Mouse (Mus musculus) WW6 (cell line): ENCODE results near the gene Ptpra.
A peak's percentile ranks its signal among the peaks of the same experiment; 100 is the strongest.

Experiments
- DNase-seq: peaks from one replicate; pipeline ENCODE4 v3.0.0-alpha.2; 2013; ENCODE audit warnings: low read depth, low spot score

Gene Ptpra

GRCm38 (mm10) chr2:130449794-130450433, at the start of gene Ptpra:
Ptpra (plus strand) TSS chr2:130450278.
- peak; percentile 52 for DNase-seq

- DNase-seq: no peak
Measured at GRCm38 (mm10) chr2:130401891-130402290, 48.2 kb upstream of the Ptpra start.

DNA sequence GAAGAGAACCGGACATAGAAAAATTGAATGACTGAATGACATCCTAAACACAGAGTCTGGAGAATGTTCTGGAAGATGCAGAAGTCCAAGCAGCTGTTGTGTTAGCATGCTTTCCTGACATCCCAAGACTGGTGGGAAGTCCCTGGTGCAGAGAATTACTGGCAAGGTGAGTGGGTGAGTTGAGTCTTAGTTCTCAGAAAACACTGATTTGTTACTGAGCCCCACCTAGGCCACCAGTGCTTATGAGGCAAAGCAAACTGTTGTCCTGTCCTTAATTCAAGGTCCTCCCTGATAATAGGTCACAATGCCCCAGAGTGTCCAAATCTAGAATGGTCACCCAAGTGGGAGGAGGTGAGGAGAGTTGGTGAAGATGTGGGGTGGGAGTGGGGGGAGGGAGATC, 45.1 kb upstream of the Ptpra start, which contains the start of the genes Gm28372 and 1700020A23Rik:
Gene Gm28372 (plus strand): TSS at position 301 of the 400 bp plus-strand sequence.
Gene 1700020A23Rik (plus strand): TSS at position 321 of the 400 bp plus-strand sequence.
- no peak for DNase-seq

GRCm38 (mm10) chr2:130406178-130406577, 43.9 kb upstream of the Ptpra start, which contains the start of gene Tmem239:
Tmem239 (plus strand) TSS chr2:130406478.
- DNase-seq: no peak

- DNase-seq: no peak
Measured at GRCm38 (mm10) chr2:130408194-130408593, 41.9 kb upstream of the Ptpra start.

- DNase-seq: no peak
Measured at GRCm38 (mm10) chr2:130411558-130412495, 38.3 kb upstream of the Ptpra start.

- no peak for DNase-seq
Measured at GRCm38 (mm10) chr2:130412775-130413174, 37.3 kb upstream of the Ptpra start.

DNA sequence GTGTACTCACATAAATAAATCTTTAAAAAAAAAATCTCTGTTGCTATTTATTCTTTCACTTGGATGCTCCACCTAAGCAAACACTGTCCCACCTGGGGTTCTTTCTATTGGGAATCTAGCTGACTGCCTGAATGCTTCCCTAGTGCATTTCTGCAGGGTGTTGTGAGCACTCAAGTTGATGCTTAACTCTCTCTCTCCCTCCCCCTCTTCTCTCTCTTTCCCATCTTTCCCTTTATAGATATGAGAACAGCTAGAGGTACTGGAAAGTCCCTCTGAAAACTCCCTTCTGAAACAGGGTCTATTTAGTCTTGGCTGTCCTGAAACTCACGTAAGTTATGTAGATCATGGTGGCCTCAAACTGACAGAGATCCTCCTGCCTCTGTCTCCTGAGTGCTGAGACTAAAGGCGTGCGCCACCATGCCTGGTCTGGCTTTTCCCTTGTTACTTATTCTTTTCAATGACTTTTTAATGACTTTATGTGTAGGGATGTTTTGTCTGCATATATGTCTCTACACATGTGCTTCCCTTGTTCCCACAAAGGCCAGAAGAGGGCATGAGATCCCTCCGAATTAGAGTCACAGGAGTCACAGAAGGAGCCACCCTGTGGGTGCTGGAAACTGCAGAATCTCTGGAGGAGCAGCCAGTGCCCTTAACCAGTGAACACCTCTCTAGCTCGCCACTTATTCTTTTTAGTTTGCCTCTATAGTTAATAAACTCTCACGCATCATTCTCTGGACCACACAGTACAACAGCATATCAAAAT, 35.8 kb upstream of the Ptpra start:
- DNase-seq: no peak

DNA sequence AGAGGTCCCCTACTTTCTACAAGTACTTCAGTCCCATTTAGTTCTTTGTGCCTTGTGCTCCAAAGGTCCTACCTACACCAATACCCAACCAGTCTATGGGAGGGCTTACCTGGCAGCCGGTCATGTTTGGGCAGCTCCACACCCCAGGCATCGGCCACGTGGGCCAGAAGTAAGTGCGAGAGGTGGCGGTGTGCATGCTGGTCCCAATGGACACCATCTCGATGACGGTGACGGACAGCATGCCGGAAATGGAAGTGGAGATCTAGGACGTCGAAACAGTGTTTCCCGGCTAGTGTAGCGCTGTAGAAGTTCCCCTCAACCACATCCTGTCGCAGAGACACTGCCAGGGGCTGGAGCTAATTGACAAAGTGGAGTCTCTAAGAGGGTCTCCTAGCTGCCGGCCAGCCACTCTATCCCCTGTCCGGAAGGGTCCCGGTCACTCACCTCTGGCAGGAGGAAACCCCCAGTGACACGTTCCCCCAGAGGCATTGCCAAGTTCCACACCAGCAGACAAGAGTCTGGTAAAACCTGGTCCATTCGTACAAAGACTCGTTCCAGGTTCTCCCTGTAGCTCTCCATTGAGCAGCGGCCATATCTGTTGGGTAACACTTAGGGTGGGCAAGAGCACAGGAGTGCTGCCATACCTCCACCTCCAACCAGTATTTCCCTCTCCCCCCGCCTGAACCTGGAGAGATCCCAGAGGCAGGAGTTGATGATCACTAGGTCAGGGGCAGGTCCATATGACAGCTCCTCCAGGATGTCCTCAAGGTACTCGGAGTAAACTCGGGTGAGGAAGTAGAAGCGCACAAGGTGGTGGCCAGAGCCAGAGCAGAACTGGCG, 28.1 kb upstream of the Ptpra start:
- no peak for DNase-seq

GRCm38 (mm10) chr2:130423397-130424125, 26.5 kb upstream of the Ptpra start:
- peak; percentile 34 for DNase-seq

DNA sequence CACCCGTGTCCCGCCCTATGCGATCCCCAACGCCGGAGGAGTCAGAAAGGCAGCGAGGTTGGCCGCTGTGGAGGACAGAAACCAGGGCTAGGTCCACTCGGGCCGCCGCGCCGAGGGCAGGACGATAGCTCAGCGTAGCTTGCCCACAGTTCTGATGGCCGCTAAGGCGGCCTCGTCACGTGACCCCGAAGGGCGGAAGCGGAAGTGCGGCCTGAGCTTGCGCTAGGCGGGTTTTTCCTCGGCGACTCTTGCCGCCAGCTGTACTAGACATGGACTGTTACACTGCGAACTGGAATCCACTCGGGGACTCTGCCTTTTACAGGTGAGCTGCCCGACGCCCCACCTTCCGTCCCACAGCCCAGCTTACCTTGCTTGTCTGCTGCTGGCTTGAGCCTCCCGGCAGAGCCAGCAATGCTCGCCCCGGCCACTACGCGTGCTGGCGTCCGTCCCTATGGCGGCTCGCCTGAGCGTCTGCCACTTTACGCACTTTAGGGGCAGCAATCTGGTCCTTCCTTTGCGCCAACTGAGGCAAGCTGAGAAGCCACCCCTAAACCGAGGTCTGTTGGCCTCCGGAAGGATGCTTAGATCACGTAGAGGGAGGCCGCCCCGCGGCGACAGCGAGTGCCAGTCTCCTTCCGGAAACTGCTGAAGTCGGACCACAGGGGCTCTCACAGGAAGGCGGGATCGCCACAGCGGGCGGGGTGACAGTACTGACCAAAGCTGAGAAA, 25.8 kb upstream of the Ptpra start, which contains the start of the genes Vps16 and Pced1a:
Gene Vps16 (plus strand): TSS at position 214 of the 728 bp plus-strand sequence.
Gene Pced1a (minus strand): TSS at position 576 of the 728 bp plus-strand sequence.
- DNase-seq: peak; percentile 63

DNA sequence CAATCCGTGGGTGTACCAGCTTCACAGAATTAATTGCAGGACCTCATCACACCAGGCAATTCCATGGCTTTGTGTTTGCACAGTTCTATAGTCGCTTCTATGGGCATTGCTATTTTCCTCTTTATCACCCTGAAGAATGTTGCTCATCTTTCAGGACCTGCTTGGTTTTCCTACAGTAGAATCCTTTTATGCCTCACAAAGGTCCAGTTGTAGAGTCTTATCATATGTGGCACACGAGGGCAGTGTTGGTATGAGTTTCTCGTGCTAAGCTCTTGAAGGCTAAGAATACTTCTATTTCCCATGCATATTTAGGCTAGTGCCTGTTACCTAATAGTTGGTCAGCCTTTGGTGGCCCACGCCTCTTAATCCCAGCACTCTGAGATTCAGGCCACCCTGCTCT, 25.0 kb upstream of the Ptpra start:
- DNase-seq: no peak

GRCm38 (mm10) chr2:130429851-130430250, 20.2 kb upstream of the Ptpra start:
- DNase-seq: no peak

DNA sequence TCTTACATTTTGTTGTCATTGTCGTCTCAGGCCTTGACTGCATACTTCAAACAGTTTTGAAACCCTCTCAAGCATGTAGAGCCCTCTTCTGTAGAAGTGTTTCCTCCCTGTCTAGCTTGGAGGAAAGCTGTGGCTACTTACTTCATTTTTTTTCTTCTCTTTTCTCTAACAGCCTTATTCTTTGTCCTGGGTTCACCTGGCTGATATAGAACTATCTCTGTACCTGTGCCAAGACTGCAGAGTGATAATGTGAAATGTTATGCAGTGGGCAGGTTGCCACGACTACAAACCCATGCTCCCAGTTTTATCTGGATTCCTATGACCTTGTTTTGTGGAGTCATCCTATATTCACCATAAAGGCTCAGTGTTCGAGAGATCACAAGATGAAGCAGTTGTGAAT, 19.6 kb upstream of the Ptpra start:
- no peak for DNase-seq

DNA sequence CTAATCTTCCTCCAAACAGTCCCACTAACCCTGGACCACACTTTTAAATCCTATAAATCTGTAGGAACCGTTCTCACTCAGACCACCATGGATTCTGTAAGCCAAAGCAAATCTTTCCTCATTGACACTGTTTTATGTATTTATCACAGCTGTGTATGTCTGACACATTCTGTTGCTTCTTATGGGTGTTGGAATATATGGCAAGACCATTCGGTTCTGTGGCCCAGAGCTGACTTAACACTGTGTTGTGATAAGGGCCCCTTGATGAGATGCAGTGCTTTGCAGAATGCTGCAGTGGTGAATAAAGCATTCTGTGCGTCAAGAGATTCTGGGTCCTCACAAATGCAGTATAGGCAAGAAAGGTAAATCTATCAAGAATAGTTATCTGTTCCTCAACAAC, 17.9 kb upstream of the Ptpra start:
- DNase-seq: no peak

GRCm38 (mm10) chr2:130433152-130433551, 16.9 kb upstream of the Ptpra start:
- no peak for DNase-seq

GRCm38 (mm10) chr2:130436769-130437168, 13.3 kb upstream of the Ptpra start:
- no peak for DNase-seq

DNA sequence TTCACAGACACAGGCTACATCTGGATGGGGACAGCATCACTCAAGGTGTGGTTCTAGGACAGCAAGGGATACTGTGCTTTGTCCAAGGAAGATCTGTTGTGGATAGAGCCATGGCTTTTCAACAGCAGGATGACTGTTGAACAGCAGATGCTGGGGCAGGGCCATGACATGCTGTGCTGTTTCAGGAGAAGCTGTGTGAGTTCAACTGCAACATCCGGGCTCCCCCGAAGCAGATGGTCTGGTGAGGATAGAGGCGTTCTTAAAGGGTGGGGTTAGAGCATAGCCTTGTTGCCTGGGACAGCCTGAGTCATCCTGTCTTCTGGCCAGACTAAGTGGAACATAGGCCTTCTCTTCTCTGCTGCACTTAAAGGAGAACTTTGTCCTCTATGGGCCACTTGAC, 11.2 kb upstream of the Ptpra start:
- no peak for DNase-seq

GRCm38 (mm10) chr2:130439840-130440480, 10.1 kb upstream of the Ptpra start:
- DNase-seq: no peak
